Mouse (Mus musculus): ENCODE measurements around the gene Cdh15. TPM values are rescaled to one million over a fixed set of nuclear protein-coding genes. Genes with fewer than 3 reads are reported as not detected.

The Cdh15 gene
- polyA plus RNA-seq, 1 experiment from 2014 or later = 1.5 TPM

- Histone ChIP-seq H3K9ac (ENCODE audit: low read depth, low read length) (no peak overlapping the region), H3K4me2 (no peak overlapping the region), H3K4me3 (ENCODE audit: low read depth, low read length) (no peak overlapping the region), H3K4me1 (replicated peaks; ENCODE audit: control insufficient read depth, insufficient read depth, low read length) (no peaks in the 10 kb centered on the region), H3K27me3 (replicated peaks; ENCODE audit: control insufficient read depth, insufficient read depth, low read length) (no peaks in the 10 kb centered on the region), H3K27ac (ENCODE audit: low read depth, low read length) (no peak overlapping the region), H3K36me3 (ENCODE audit: control insufficient read depth, insufficient read depth, low read length) (no peaks in the 10 kb centered on the region), H3K9me3 (ENCODE audit: control insufficient read depth, low read length) (no peaks in the 10 kb centered on the region)
- ATAC-seq (replicated peaks; ENCODE audit: low FRiP score) (no peak), DNase-seq (ENCODE audit: low spot score) (no peak)
- WGBS = 64% methylated on average over 7 of the region's 7 CpGs
Measured at GRCm38 (mm10) chr8:122814608-122815007, 33.2 kb upstream of the Cdh15 start.

- ATAC-seq (replicated peaks; ENCODE audit: low FRiP score) (no peak), DNase-seq (ENCODE audit: low spot score) (no peak)
- WGBS = 82% methylated on average over 6 of the region's 6 CpGs
- no peak overlapping the region for H3K4me2 ChIP-seq
- H3K4me1 ChIP-seq (replicated peaks; ENCODE audit: control insufficient read depth, insufficient read depth, low read length) = no peaks in the 10 kb centered on the region
- no peak overlapping the region for H3K9ac ChIP-seq (ENCODE audit: low read depth, low read length)
- no peaks in the 10 kb centered on the region for H3K36me3 ChIP-seq (ENCODE audit: control insufficient read depth, insufficient read depth, low read length)
- no peaks in the 10 kb centered on the region for H3K9me3 ChIP-seq (ENCODE audit: control insufficient read depth, low read length)
- H3K27me3 ChIP-seq (replicated peaks; ENCODE audit: control insufficient read depth, insufficient read depth, low read length) = no peaks in the 10 kb centered on the region
- no peak overlapping the region for H3K4me3 ChIP-seq (ENCODE audit: low read depth, low read length)
- H3K27ac ChIP-seq (ENCODE audit: low read depth, low read length) = no peak overlapping the region
Measured at GRCm38 (mm10) chr8:122816965-122817364, 30.8 kb upstream of the Cdh15 start.

GRCm38 (mm10) chr8:122817724-122818496 is 29.9 kb upstream of the Cdh15 start:
- no peak overlapping the region for H3K4me3 ChIP-seq (ENCODE audit: low read depth, low read length)
- DNase-seq (ENCODE audit: low spot score) = no peak
- no peaks in the 10 kb centered on the region for H3K27me3 ChIP-seq (replicated peaks; ENCODE audit: control insufficient read depth, insufficient read depth, low read length)
- 55% methylated on average over 13 of the region's 13 CpGs for WGBS
- H3K9me3 ChIP-seq (ENCODE audit: control insufficient read depth, low read length) = no peaks in the 10 kb centered on the region
- ATAC-seq (replicated peaks; ENCODE audit: low FRiP score) = no peak
- H3K9ac ChIP-seq (ENCODE audit: low read depth, low read length) = no peak overlapping the region
- H3K4me2 ChIP-seq = no peak overlapping the region
- no peak overlapping the region for H3K27ac ChIP-seq (ENCODE audit: low read depth, low read length)
- no peaks in the 10 kb centered on the region for H3K4me1 ChIP-seq (replicated peaks; ENCODE audit: control insufficient read depth, insufficient read depth, low read length)
- H3K36me3 ChIP-seq (ENCODE audit: control insufficient read depth, insufficient read depth, low read length) = no peaks in the 10 kb centered on the region

GRCm38 (mm10) chr8:122819776-122820175 is 28.0 kb upstream of the Cdh15 start:
- Histone ChIP-seq H3K4me1 (replicated peaks; ENCODE audit: control insufficient read depth, insufficient read depth, low read length) (no peaks in the 10 kb centered on the region), H3K36me3 (ENCODE audit: control insufficient read depth, insufficient read depth, low read length) (no peaks in the 10 kb centered on the region), H3K9ac (ENCODE audit: low read depth, low read length) (no peak overlapping the region), H3K4me2 (no peak overlapping the region), H3K9me3 (ENCODE audit: control insufficient read depth, low read length) (no peaks in the 10 kb centered on the region), H3K4me3 (ENCODE audit: low read depth, low read length) (no peak overlapping the region), H3K27me3 (replicated peaks; ENCODE audit: control insufficient read depth, insufficient read depth, low read length) (no peaks in the 10 kb centered on the region), H3K27ac (ENCODE audit: low read depth, low read length) (no peak overlapping the region)
- no peak for ATAC-seq (replicated peaks; ENCODE audit: low FRiP score)
- DNase-seq (ENCODE audit: low spot score) = no peak
- WGBS = 65% methylated on average over 11 of the region's 11 CpGs

GRCm38 (mm10) chr8:122824571-122824970 is 23.2 kb upstream of the Cdh15 start:
- H3K36me3 ChIP-seq (ENCODE audit: control insufficient read depth, insufficient read depth, low read length) = no peaks in the 10 kb centered on the region
- DNase-seq (ENCODE audit: low spot score) = no peak
- no peaks in the 10 kb centered on the region for H3K4me1 ChIP-seq (replicated peaks; ENCODE audit: control insufficient read depth, insufficient read depth, low read length)
- no peak overlapping the region for H3K27ac ChIP-seq (ENCODE audit: low read depth, low read length)
- H3K4me3 ChIP-seq (ENCODE audit: low read depth, low read length) = no peak overlapping the region
- no peaks in the 10 kb centered on the region for H3K9me3 ChIP-seq (ENCODE audit: control insufficient read depth, low read length)
- H3K9ac ChIP-seq (ENCODE audit: low read depth, low read length) = no peak overlapping the region
- ATAC-seq (replicated peaks; ENCODE audit: low FRiP score) = no peak
- peaks cover 3% of the 10 kb centered on the region; the same call in 1 of the 2 replicates for H3K27me3 ChIP-seq (replicated peaks; ENCODE audit: control insufficient read depth, insufficient read depth, low read length)
- H3K4me2 ChIP-seq = no peak overlapping the region
- 57% methylated on average over 5 of the region's 5 CpGs for WGBS

- H3K36me3 ChIP-seq (ENCODE audit: control insufficient read depth, insufficient read depth, low read length) = no peaks in the 10 kb centered on the region
- H3K4me3 ChIP-seq (ENCODE audit: low read depth, low read length) = no peak overlapping the region
- DNase-seq (ENCODE audit: low spot score) (no peak), ATAC-seq (replicated peaks; ENCODE audit: low FRiP score) (no peak)
- H3K4me1 ChIP-seq (replicated peaks; ENCODE audit: control insufficient read depth, insufficient read depth, low read length) = no peaks in the 10 kb centered on the region
- H3K9me3 ChIP-seq (ENCODE audit: control insufficient read depth, low read length) = no peaks in the 10 kb centered on the region
- H3K27ac ChIP-seq (ENCODE audit: low read depth, low read length) = no peak overlapping the region
- no peak overlapping the region for H3K4me2 ChIP-seq
- H3K9ac ChIP-seq (ENCODE audit: low read depth, low read length) = no peak overlapping the region
- H3K27me3 ChIP-seq (replicated peaks; ENCODE audit: control insufficient read depth, insufficient read depth, low read length) = peaks cover 3% of the 10 kb centered on the region; the same call in 1 of the 2 replicates
- 72% methylated on average over 9 of the region's 9 CpGs for WGBS
Measured at GRCm38 (mm10) chr8:122824986-122825385, 22.8 kb upstream of the Cdh15 start.

GRCm38 (mm10) chr8:122825408-122825807 is 22.4 kb upstream of the Cdh15 start:
- ATAC-seq (replicated peaks; ENCODE audit: low FRiP score) = no peak
- H3K4me2 ChIP-seq = no peak overlapping the region
- no peaks in the 10 kb centered on the region for H3K9me3 ChIP-seq (ENCODE audit: control insufficient read depth, low read length)
- H3K4me3 ChIP-seq (ENCODE audit: low read depth, low read length) = no peak overlapping the region
- H3K9ac ChIP-seq (ENCODE audit: low read depth, low read length) = no peak overlapping the region
- H3K36me3 ChIP-seq (ENCODE audit: control insufficient read depth, insufficient read depth, low read length) = no peaks in the 10 kb centered on the region
- H3K27me3 ChIP-seq (replicated peaks; ENCODE audit: control insufficient read depth, insufficient read depth, low read length) = peaks cover 3% of the 10 kb centered on the region; the same call in 1 of the 2 replicates
- H3K27ac ChIP-seq (ENCODE audit: low read depth, low read length) = no peak overlapping the region
- WGBS = 62% methylated on average over 8 of the region's 8 CpGs
- H3K4me1 ChIP-seq (replicated peaks; ENCODE audit: control insufficient read depth, insufficient read depth, low read length) = no peaks in the 10 kb centered on the region
- no peak for DNase-seq (ENCODE audit: low spot score)

GRCm38 (mm10) chr8:122829396-122829795 is 18.4 kb upstream of the Cdh15 start:
- no peak overlapping the region for H3K9ac ChIP-seq (ENCODE audit: low read depth, low read length)
- no peak for DNase-seq (ENCODE audit: low spot score)
- 82% methylated on average over 3 of the region's 3 CpGs for WGBS
- H3K4me2 ChIP-seq = no peak overlapping the region
- H3K36me3 ChIP-seq (ENCODE audit: control insufficient read depth, insufficient read depth, low read length) = no peaks in the 10 kb centered on the region
- no peaks in the 10 kb centered on the region for H3K9me3 ChIP-seq (ENCODE audit: control insufficient read depth, low read length)
- no peak overlapping the region for H3K27ac ChIP-seq (ENCODE audit: low read depth, low read length)
- no peak for ATAC-seq (replicated peaks; ENCODE audit: low FRiP score)
- H3K4me3 ChIP-seq (ENCODE audit: low read depth, low read length) = no peak overlapping the region
- H3K27me3 ChIP-seq (replicated peaks; ENCODE audit: control insufficient read depth, insufficient read depth, low read length) = peaks cover 3% of the 10 kb centered on the region
- 0 out of 2 replicates have a peak, but pooled peaks cover 2% of the 10 kb centered on the region for H3K4me1 ChIP-seq (replicated peaks; ENCODE audit: control insufficient read depth, insufficient read depth, low read length)
